Mouse (Mus musculus): ENCODE data around the gene Ndnf. TPM values are rescaled to one million over a fixed set of nuclear protein-coding genes. Genes with fewer than 3 reads are reported as not detected.

Ndnf gene
- 1 to 10 TPM; 1.1 to 1.8 TPM for total RNA-seq (2021)
- long read RNA-seq, experiment 1, result 0 reads
- long read RNA-seq, experiment 2, result 0 reads

DNA sequence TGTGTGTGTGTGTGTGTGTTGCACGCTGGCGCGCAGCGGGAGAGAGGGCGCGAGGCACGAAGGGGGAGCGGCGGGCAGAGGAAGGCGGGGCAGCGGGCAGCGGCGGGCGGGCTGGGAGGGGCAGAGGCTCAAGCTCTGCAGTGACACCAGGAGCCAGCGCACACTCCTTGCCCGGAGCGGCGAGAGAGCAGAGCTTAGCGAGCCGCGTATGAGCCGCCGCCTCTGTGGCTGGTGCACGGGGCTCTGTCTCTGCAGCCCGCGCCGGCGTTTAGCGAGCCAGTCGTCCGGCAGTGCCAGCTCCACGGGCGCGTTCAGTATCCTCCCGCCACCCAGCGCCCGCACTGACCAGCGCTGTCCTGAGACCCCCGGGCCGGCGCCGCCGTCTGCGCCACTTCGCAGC lies at the start of gene Ndnf:
Ndnf (plus strand) TSS at position 140 of the 400 bp plus-strand sequence.
- peak; percentile 89 to 90 for DNase-seq

DNA sequence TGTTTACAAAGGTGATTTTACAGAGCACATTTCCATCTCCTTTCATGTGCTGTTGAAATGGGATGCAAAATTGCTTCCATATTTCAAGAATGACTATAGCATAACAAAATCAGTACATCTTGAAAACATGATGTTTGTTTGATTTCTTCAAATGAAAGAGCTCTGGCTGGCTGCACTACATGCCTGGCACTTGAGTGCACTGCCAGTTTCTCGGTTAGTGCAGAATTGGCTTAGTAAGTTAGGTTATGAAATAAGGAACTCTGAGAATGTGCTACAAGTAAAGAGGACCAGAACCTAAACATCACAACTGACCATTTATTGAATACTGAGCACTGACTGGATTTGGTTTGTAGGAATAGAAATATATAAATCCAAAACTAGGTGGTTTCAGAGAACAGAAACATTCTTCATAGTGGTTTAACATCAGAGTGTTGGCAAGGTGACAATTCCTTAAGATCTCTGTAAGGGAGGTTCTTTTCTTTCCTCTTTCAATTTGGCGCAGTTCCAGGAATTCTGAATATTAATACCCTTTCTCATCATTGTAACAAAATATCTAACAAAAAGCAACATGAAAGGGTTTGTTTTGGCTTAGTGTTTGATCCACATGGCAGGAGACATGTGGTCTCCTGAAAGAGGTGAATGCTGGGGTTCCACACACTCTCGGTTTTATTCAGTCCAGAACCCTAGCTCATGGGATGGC lies 48.2 kb upstream of the Ndnf start:
- no peak for DNase-seq

DNA sequence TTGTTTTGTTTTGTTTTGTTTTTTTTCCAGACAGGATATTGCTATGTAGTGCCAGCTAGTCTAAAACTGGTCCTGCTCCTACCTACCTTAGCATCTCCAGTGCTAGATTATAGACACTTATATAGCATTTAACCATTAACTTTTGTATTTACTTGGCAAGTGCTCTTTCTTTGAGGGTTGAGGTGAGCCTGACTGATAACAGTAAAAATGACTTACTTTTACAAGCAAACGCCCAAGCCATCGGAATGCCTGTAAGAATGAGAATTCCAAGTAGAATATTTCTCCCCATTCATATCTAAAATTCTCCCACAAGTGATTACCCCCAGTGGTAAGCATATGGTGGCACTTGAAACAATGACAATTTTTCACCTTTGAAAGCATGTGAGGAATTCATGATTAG lies 40.8 kb upstream of the Ndnf start:
- no peak for DNase-seq

DNA sequence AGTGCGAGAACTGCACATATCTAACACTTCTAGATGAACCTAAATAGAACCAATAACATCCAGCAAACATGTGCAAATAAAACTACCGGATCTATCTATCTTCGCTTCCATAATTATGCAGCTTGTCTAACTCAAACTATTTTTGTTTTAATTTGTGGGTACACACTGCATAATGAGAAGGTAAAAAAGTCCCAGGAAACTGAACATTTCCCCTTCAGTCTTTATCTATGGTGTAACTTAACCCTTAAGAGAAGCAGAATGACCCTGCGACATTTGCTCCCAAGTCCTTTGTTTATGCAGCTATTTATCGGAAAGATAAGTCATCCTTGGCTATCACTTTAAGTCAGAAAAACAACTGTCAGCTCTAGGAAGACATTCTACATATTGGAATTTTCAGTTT lies 39.2 kb upstream of the Ndnf start:
- no peak for DNase-seq

DNA sequence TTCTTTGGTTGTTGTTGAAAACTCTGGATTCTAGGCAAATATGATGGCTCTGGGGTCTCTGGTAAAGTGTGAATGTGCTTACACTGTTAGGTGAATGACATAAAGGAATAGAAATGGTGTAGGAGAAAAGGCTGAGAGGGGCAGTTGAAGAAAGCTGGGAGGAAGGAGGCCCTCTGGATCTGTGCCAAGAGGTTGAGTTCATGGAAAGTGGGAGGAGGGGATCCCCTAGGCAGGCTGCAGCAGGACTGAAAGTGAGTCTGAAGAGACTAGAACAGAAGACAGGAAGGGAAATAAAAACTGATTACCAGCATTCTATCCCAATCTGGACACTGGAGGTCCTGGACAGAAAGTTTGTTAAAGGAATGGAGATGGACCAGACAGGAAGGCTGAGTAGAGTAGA lies 29.0 kb upstream of the Ndnf start:
- no peak for DNase-seq

DNA sequence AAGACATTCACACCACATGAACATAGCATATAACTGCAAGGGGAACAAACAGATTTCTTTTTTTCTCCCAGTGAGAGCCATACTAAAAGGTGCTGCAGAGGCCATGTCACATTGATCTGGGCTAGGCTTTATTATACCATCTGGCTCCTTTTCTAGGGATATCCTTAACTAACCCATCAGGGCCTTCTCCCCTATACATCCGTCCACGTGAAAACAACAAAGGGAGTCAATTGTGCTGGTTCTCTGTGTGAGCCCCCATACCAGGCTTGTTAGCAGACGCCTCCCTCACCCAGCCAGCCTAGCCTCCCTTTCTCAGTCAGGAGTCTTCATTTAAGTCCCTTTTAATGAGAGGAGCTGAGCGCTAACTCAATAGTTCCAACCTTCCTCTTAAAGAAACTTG lies 27.3 kb upstream of the Ndnf start:
- DNase-seq, result no peak

DNA sequence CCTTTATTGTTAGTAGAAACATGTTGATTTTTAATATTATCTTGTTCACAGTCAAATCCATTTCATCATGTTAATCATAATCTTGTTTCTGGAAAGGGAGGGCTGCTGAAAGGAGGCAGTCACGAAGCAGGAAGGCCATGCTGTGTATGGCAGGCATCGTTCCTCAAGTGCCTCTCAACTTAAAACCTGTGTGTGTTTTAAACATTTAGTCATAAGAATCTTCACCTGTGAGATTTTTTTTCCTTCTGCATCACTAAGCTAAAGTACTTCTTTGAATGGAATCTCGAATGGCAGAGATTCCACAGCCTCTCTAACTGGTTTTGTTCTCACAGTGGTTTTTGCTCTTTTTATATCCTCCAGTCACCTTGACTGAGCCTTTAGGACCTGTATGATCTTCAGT lies 25.0 kb upstream of the Ndnf start:
- no peak for DNase-seq

DNA sequence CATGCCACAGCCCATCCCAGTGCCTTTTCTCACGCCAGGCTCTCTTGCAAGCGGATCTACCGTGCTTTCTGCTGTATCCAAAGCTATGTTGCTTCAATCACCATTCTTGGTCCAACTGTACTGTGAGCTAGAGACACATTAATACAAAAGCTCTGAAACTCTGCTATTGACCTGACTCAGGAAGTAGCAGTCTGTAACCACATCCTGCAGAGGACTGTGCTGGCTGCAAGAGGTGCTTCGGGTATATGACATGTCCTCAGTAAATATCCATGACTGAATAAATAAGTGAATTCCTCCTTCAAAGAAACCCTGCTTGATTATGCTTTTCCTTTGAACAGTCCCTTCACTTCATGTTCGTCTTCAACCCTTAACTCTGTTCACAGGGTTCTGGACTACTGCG lies 23.7 kb upstream of the Ndnf start:
- no peak for DNase-seq

DNA sequence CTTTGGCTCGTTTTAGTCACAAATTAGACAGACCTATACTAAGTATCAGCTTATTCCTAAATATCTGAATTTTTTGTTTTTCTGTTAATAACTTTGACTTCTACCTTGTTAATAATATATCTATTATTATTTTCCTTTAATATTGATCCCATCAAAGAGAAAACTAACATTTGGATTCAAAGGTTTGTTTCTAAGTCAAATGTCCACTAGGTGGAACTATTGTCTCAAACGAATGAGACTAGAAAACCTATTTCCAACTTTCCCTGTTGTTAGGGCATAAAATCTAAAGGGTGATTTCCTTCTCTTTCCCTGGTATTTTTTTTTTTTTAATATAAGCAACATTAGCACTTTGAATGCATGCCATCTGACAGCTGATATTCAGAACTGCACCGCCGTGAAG lies 20.0 kb upstream of the Ndnf start:
- DNase-seq, result no peak

DNA sequence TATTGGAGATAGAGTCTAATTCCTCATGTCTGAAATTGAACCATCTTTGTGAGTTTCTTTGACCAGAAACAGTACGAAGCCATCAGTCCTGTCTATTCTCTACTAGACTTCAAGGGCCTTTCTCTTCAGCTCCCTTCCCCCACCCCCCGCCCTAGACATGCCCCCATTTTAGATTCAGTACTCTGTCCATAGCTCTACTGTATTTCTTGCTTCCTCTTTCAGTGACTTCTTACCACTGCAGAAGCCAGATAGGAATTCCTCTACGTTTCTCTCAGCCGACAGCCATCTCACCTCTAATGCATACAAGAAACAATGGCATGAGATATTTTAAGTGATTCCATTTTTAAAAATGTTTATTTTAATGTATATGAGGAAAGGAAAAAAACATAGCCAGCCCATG lies 10.1 kb upstream of the Ndnf start:
- no peak for DNase-seq

DNA sequence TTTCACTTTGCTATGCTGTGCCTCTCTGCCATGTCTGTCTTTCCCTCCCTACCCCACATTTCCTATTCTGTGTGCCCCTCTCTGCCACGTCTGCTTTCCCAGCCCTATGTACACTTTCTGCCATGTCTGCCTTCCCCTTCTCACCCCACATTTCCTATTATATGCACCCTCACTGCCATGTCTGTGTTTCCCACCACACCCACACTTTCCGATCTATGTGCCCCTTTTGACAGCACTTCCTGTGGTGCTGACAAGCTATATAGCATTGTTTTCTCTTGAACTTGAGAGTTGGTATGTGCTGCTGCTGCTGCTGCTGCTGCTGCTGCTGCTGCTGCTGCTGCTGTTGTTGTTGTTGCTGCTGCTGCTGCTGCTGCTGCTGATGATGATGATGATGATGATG lies 9.3 kb upstream of the Ndnf start:
- DNase-seq, result no peak

DNA sequence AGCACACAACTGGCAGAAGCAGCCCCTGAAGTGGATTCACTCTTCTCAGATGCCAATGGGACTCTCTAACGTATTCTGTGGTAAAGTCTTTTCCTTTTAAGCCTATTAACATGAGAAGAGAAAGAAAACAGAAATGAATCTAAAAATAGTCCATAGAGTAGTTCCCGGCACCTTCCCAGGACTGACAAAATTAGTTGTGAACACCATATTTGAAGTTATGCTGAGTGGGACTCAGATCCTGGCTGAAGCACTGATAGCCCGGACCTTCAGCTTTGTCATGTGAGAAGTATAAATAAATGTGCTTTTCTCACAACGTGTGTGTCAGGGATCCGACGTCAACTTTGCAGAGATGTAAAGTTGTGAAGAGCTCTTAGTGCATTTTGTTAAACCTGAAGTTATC lies 7.4 kb upstream of the Ndnf start:
- no peak for DNase-seq

DNA sequence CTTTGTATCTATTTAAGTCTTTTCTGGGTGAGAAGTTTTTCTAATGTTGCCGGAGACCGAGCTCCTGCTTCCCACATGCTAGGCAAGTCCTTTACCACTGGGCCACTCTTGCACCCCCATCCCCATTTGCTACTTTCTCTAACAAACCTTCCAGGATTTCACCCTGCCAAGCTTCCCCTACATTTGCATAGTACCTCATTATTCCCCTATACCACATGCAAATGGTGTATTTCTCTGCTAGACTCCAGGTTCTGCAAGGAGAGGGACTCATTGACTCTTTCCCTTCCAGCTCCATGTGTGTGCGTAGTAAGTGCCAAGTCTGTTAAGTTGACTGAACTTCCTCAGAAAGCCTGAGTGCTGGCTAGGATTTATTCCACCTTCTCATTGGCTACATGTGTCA lies 5.1 kb upstream of the Ndnf start:
- no peak for DNase-seq

DNA sequence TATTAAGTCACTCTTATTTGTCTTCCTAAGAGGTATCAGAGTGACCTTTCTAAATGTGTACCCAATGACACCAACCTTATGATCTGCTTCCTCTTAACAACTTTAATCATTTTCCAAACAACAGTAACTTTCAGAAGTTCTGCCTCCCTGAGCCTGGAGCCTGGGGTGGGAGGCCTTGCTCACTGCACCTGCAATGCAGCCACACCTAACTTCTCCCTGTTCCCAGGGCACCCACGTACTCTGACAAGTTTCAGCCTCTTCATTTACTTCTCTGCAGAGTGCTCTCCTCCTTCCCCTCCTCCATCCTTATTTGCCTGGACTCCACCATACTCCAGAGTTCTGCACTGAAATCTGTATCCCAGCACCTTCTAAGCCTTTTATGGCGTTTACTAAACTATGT lies 1.4 kb upstream of the Ndnf start:
- DNase-seq, result no peak

DNA sequence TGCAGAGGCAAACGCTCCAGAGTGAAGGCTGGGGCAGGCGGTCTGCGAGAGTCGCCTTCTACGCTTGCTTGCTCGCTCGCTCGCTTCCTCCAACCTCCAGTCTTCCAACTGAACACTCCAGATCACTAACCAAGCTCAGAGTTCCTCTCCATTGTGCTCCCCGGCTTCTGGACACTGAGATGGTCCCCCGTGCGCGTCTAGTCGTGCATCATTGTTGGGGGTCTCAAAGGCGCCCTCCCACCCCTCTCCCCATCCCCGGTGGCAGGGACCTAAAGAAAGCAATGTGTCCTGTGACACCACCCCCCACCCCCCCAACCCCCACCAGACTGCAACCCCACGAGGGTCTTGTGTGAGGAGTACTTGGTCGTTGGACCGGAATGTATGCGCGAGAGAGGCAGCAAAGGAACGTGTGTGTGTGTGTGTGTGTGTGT lies 394 bp upstream of the Ndnf start:
- peak; percentile 2 to 19 for DNase-seq

DNA sequence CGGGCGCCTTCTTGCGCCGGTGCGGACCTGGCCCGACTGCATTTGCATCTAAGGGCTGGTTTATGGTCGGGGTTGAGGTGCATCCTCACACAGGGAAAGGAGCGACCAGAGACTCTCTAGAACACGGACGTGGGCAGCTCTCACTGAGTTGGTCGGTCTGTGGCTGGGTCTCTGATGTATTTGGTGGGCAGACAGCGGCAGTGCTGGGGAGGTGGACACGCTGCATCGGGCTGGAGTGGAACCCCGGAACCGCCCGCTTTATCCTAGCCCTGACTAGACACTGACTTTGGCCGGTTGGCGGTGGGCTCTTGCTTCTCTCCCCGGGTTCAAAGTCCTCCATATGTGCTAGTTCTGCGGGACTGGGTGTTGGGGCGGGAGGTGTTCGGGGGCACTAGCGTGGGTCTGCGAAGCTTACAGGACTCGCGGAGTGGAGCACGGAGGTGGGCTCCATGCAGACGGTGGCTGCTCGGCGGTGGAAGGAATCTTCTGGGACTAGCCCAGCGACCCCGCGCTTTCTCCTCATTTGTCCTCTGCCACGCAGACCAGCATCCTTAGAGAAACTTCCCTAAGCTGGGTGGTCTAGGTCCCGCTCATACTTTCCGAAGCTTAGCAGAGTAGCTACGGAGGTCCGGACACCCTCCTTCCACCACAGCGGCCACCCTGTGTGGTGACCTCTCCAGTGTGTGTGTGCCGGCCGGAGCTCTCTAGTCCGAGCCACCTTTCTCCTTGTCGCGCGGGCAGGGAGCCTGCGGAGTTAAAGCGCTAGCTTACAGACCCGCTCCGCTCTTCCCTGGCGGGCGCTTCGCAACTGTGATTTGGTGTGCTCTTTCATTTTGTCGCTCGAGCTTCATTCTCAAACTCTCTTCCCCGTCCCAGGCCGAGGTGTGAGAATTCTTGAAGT lies 991 bp downstream of the Ndnf start:
- peak; percentile 58 to 60 for DNase-seq

DNA sequence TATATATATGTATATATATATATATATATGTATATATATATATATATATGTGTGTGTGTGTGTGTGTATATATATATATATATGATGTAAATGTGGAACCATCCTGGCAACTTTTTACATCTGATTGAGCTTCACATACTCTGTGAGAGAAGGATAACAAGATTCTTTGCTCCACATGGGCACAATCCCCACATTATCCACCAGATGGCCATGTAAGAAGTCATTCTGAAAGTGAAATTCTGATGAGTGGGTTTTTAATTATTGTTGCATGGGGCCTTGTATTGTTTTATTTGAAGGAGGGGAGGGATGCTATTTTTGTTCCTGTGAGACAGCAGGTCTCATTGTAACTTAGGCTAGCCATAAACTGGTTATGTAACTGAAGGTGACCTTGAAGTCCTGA lies 22.5 kb downstream of the Ndnf start:
- DNase-seq, result no peak

DNA sequence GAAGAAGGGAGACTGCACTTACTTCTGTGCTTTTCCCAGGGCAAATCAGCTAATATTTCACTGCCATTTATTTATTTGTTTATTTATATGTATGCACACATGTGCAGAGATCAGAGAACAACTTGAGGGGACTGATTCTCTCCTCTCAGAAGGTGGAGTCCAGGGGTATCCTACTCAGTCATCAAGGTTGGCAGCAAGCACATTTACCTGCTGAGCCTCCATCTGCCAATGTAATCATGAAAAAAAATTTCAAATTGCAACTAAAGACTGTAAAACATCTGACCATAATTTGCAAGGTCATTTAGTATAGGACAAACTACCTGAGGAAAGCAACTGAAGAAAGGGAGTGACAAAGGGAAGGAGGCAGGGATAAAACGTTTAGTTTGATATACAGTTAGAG lies 49.3 kb downstream of the Ndnf start:
- DNase-seq, result no peak

DNA sequence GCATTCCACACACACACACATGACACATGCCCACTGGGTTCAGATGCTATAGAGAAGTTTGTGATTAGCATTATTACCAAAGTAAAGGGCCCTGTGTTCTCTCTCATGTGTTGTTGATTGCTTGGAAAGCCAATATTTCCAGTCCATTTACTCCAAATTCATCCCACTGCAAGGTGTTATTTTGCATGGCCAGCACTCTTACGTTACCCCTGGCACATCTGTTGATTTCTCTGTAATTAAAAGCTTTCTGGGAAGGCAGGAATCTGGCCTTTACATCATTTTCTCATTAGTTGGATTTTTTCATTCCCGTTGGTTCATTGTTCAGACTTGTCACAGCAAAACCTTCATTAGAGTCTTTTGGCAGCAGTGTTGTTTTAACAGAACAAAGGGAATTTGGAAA lies 54.3 kb downstream of the Ndnf start:
- no peak for DNase-seq

DNA sequence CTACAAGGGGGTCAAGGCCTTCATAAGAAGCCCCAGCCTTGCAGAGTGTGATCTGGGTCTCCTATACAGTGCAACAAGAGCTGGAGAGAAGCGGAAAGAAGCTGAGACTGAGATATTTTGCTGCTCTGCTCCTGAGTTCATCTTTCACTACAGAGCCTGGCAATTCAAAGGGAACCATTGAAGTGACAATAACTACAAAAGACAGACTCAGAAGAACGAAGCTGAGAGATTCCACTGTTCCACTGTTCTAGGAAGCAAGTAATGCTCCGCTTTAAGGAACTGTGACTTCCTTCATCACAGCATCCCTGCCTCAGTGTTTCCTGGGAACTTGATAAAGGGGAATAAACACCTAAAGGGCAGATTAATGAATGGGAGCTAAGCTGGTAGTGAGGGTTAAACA lies 56.9 kb downstream of the Ndnf start:
- DNase-seq, result no peak

DNA sequence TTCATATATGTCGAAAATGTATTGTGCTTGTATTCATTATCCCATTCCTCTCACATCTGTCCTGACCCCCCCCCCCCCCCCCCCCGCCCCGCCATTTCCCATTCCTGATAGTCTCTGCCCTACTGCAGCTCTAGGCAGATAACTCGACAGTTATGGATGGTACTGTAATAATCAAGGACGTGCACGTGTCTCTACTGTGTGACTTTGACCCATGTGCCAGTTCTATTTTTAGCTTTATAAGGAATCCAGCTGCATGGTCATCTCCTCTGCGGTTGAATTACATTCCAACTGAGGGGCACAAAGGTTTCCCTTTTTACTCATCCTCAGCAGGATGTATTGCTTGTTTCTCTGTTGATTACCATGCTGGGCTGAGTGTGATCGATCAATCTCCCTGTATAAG lies 68.1 kb downstream of the Ndnf start:
- DNase-seq, result peak; percentile 7 to 20

DNA sequence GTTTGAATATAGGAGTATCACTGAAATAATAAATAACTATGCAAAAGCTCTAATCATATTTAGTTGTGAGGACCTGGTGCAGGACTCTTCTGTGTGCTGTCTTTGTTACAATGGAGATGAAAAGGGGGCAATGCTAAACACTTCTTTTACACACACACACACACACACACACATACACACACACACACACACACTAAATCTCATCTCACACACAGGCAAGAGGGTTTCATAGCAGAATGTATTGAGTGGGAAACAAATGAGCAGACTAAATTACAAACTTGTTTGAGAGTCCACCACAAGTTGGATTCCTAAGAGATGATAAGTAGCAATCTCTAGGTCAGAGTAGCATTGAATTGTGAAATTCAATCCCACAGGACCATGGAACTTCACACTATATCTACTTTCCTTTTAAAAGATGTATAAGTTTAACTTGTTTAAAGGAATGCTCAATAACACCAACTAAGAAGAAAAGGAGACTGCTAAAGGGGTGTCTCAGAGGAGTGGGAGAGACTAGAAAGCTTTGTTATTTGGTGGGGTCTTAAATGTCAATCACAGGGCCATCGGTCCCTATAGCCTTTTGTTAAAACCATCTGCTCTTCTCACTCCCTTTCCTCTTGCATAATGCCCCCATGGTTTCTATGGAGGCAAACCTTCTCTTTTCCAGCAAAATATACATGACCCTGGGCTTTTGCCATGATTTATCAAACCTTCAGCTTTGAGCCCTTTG lies 71.9 kb downstream of the Ndnf start:
- no peak for DNase-seq

DNA sequence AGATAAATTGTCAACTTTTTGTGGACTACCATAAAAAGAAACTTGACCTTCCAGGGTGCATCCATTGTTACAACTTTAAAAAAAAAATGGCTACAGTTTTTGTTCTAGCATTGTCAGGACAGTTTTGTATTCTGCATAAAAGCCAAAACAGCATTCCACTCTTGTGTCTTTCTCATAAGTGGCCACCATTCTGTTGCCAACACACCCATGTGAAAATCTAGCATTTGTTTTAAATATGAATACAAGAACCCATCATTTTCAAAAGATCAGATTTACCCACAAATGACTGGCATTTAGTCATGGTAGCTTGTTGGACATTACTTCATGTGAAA lies 72.4 kb downstream of the Ndnf start:
- no peak for DNase-seq

Data from adrenal gland, postnatal 36 days (tissue).